Comparison of ENCODE assay signal across 8 mouse cellular contexts in genomic region chr9:46013616-46014015, GRCm38 (mm10). TPM values are rescaled to one million over a fixed set of nuclear protein-coding genes. Genes with fewer than 3 reads are reported as not detected.
A peak's percentile ranks its signal among the peaks of the same experiment; 100 is the strongest.
DNase-seq lines count a peak whose midpoint lies in the region; ATAC-seq and TF ChIP-seq lines count a peak whose summit lies in the region.

No protein-coding gene starts in this region.

- peak overlapping the region; percentile 78 for H3K4me2 ChIP-seq in lung, embryonic 16.5 days (ENCODE audit: low read depth, low read length)
- H3K4me2 ChIP-seq in embryonic facial prominence, embryonic 15.5 days (replicated peaks): peak overlapping the region; percentile 75
- H3K4me2 ChIP-seq in intestine, embryonic 16.5 days (ENCODE audit: low read depth, low read length): peak overlapping the region; percentile 80

- no peak for ATAC-seq in lung, embryonic 16.5 days (ENCODE audit: low read depth)
- no peak for ATAC-seq in embryonic facial prominence, embryonic 15.5 days (ENCODE audit: insufficient number of reproducible peaks, low FRiP score, low TSS enrichment, low read depth)
- ATAC-seq in intestine, embryonic 16.5 days: no peak

- peak overlapping the region; percentile 99 for H3K9ac ChIP-seq in lung, embryonic 16.5 days (ENCODE audit: low read length)
- peak overlapping the region; percentile 95 for H3K9ac ChIP-seq in embryonic facial prominence, embryonic 15.5 days
- peak overlapping the region; percentile 99 for H3K9ac ChIP-seq in intestine, embryonic 16.5 days (ENCODE audit: low read depth, low read length)

- no peak for DNase-seq in lung, postnatal 14 days
- no peak for DNase-seq in frontal cortex, postnatal 36 days (ENCODE audit: low spot score in 2 of 2)
- DNase-seq in T-cell, adult 2 months (ENCODE audit: low spot score): no peak
- DNase-seq in ovary, postnatal 10 days (ENCODE audit: low spot score): no peak

- H3K27me3 ChIP-seq in lung, embryonic 16.5 days (ENCODE audit: control insufficient read depth, insufficient read depth, low read depth, low read length): no peaks in the 10 kb centered on the region
- H3K27me3 ChIP-seq in embryonic facial prominence, embryonic 15.5 days: no peaks in the 10 kb centered on the region
- no peaks in the 10 kb centered on the region for H3K27me3 ChIP-seq in intestine, embryonic 16.5 days (replicated peaks; ENCODE audit: control insufficient read depth, insufficient read depth, low read length)

- H3K36me3 ChIP-seq in lung, embryonic 16.5 days (ENCODE audit: control insufficient read depth, insufficient read depth, low read length): no peaks in the 10 kb centered on the region
- peaks cover 6% of the 10 kb centered on the region; the same call in 1 of the 2 replicates for H3K36me3 ChIP-seq in embryonic facial prominence, embryonic 15.5 days
- H3K36me3 ChIP-seq in intestine, embryonic 16.5 days (ENCODE audit: control insufficient read depth, insufficient read depth, low read length): no peaks in the 10 kb centered on the region

- peak overlapping the region; percentile 98 for H3K4me3 ChIP-seq in lung, embryonic 16.5 days (ENCODE audit: low read length)
- H3K4me3 ChIP-seq in embryonic facial prominence, embryonic 15.5 days (replicated peaks): peak overlapping the region; percentile 82
- H3K4me3 ChIP-seq in intestine, embryonic 16.5 days (ENCODE audit: low read length): peak overlapping the region; percentile 99
- peak overlapping the region; percentile 99 for H3K4me3 ChIP-seq in olfactory bulb, adult 2 months (ENCODE audit: insufficient read depth, low read depth, low read length)

- WGBS in lung, embryonic 16.5 days: under 1% methylated on average over 5 of the region's 5 CpGs
- 4% methylated on average over 5 of the region's 5 CpGs for WGBS in embryonic facial prominence, embryonic 15.5 days
- under 1% methylated on average over 5 of the region's 5 CpGs for WGBS in intestine, embryonic 16.5 days
- 3% methylated on average over 5 of the region's 5 CpGs for WGBS in olfactory bulb, adult 2 months

- no peak for TF ChIP-seq CTCF in olfactory bulb, adult 2 months (IDR thresholded peaks at IDR 0.05; ENCODE audit: insufficient read depth, low read depth, low read length)

- peak overlapping the region; percentile 95 for H3K27ac ChIP-seq in lung, embryonic 16.5 days (ENCODE audit: low read length)
- peak overlapping the region; percentile 88 for H3K27ac ChIP-seq in embryonic facial prominence, embryonic 15.5 days (replicated peaks)
- peak overlapping the region; percentile 96 for H3K27ac ChIP-seq in intestine, embryonic 16.5 days (ENCODE audit: low read length)
- peak overlapping the region; percentile 81 for H3K27ac ChIP-seq in olfactory bulb, adult 2 months (ENCODE audit: insufficient read depth, low read depth, low read length)

- H3K9me3 ChIP-seq in lung, embryonic 16.5 days (ENCODE audit: control insufficient read depth, low read length): no peaks in the 10 kb centered on the region
- no peaks in the 10 kb centered on the region for H3K9me3 ChIP-seq in embryonic facial prominence, embryonic 15.5 days (replicated peaks)
- no peaks in the 10 kb centered on the region for H3K9me3 ChIP-seq in intestine, embryonic 16.5 days (ENCODE audit: control insufficient read depth, low read length)

- peaks cover 46% of the 10 kb centered on the region for H3K4me1 ChIP-seq in lung, embryonic 16.5 days (replicated peaks; ENCODE audit: control insufficient read depth, insufficient read depth, low read length)
- peaks cover 41% of the 10 kb centered on the region for H3K4me1 ChIP-seq in embryonic facial prominence, embryonic 15.5 days
- peaks cover 45% of the 10 kb centered on the region for H3K4me1 ChIP-seq in intestine, embryonic 16.5 days (ENCODE audit: control insufficient read depth, insufficient read depth, low read length)
- peaks cover 17% of the 10 kb centered on the region for H3K4me1 ChIP-seq in olfactory bulb, adult 2 months (ENCODE audit: control insufficient read depth, insufficient read depth, low read length)

- TF ChIP-seq POLR2A in olfactory bulb, adult 2 months (IDR thresholded peaks at IDR 0.05; ENCODE audit: insufficient read depth, low read depth, low read length): no peak

RNA-seq across cellular contexts. Expression of gene Sik3, which starts 1.0 kb away (rescaled TPM):
- 5.2 and 5.8 TPM in 2 replicates for polyA plus RNA-seq in lung, embryonic 16.5 days (2015; fragmentation: Nextera tagmentation; extraction: Ambion mirVana)
- 15.1 and 16.2 TPM in 2 replicates for polyA plus RNA-seq in embryonic facial prominence, embryonic 15.5 days (2015; fragmentation: Nextera tagmentation; extraction: Ambion mirVana)
- 5.1 and 5.2 TPM in 2 replicates for polyA plus RNA-seq in intestine, embryonic 16.5 days (2015; fragmentation: Nextera tagmentation; extraction: Ambion mirVana)
- polyA plus RNA-seq in olfactory bulb, adult 2 months (2012; ENCODE audit: insufficient read depth, insufficient read length, low replicate concordance, missing spikeins): 51.7 TPM in 1 of 2 replicates, not detected in the other

RNA-seq across cellular contexts. Expression of gene Pafah1b2, which starts 1.1 kb away (rescaled TPM):
- polyA plus RNA-seq in lung, embryonic 16.5 days (2015; fragmentation: Nextera tagmentation; extraction: Ambion mirVana): 149 and 157 TPM in 2 replicates
- polyA plus RNA-seq in embryonic facial prominence, embryonic 15.5 days (2015; fragmentation: Nextera tagmentation; extraction: Ambion mirVana): 161 and 173 TPM in 2 replicates
- polyA plus RNA-seq in intestine, embryonic 16.5 days (2015; fragmentation: Nextera tagmentation; extraction: Ambion mirVana): 123 and 137 TPM in 2 replicates
- polyA plus RNA-seq in olfactory bulb, adult 2 months (2012; ENCODE audit: insufficient read depth, insufficient read length, low replicate concordance, missing spikeins): 66.5 and 504 TPM in 2 replicates

RNA-seq across cellular contexts. Expression of gene Sidt2, which starts 58.6 kb away (rescaled TPM):
- polyA plus RNA-seq in lung, embryonic 16.5 days (2015; fragmentation: Nextera tagmentation; extraction: Ambion mirVana): 33.6 and 35.9 TPM in 2 replicates
- polyA plus RNA-seq in embryonic facial prominence, embryonic 15.5 days (2015; fragmentation: Nextera tagmentation; extraction: Ambion mirVana): 62.1 and 62.3 TPM in 2 replicates
- 33.4 and 37.2 TPM in 2 replicates for polyA plus RNA-seq in intestine, embryonic 16.5 days (2015; fragmentation: Nextera tagmentation; extraction: Ambion mirVana)
- polyA plus RNA-seq in olfactory bulb, adult 2 months (2012; ENCODE audit: insufficient read depth, insufficient read length, low replicate concordance, missing spikeins): 1,119 TPM in 1 of 2 replicates, not detected in the other
